ENCODE assay signal across 26 mouse cellular contexts in genomic region chr5:25735861-25736260, GRCm38 (mm10). TPM values are rescaled to one million over a fixed set of nuclear protein-coding genes. Genes with fewer than 3 reads are reported as not detected.
DNase-seq lines count a peak whose midpoint lies in the region; ATAC-seq lines count a peak whose summit lies in the region.
"Had no signal": no experiment of that assay in that cellular context is flagged by ENCODE, and none has a peak within 500 bp of the region (broad histone marks: within the 10 kb centered on the region; RNA-seq: fewer than 3 reads in every experiment).

No protein-coding gene starts in this region.

- H3K27ac ChIP-seq in midbrain, embryonic 11.5 days (ENCODE audit: low read depth, low read length), result no peak overlapping the region
- H3K27ac ChIP-seq: embryonic facial prominence, embryonic 12.5 days; forebrain, embryonic 13.5 days; hindbrain, embryonic 15.5 days; intestine, embryonic 15.5 days; kidney, embryonic 15.5 days; limb, embryonic 10.5 days; neural tube, embryonic 15.5 days had no signal

- H3K36me3 ChIP-seq in midbrain, embryonic 11.5 days (ENCODE audit: control insufficient read depth, insufficient read depth, low read length), result no peaks in the 10 kb centered on the region
- H3K36me3 ChIP-seq: embryonic facial prominence, embryonic 12.5 days; heart, embryonic 12.5 days; hindbrain, embryonic 15.5 days; intestine, embryonic 15.5 days; kidney, embryonic 15.5 days; limb, embryonic 10.5 days; neural tube, embryonic 15.5 days had no signal

- H3K9me3 ChIP-seq in midbrain, embryonic 11.5 days (ENCODE audit: control insufficient read depth, low read length), result no peaks in the 10 kb centered on the region
- H3K9me3 ChIP-seq: embryonic facial prominence, embryonic 12.5 days; forebrain, embryonic 13.5 days; heart, embryonic 12.5 days; hindbrain, embryonic 15.5 days; intestine, embryonic 15.5 days; kidney, embryonic 15.5 days; limb, embryonic 10.5 days; neural tube, embryonic 15.5 days had no signal

- H3K4me2 ChIP-seq in midbrain, embryonic 11.5 days, result no peak overlapping the region
- H3K4me2 ChIP-seq: embryonic facial prominence, embryonic 12.5 days; forebrain, embryonic 13.5 days; heart, embryonic 12.5 days; hindbrain, embryonic 15.5 days; intestine, embryonic 15.5 days; kidney, embryonic 15.5 days; neural tube, embryonic 15.5 days had no signal

- ATAC-seq in midbrain, embryonic 11.5 days (ENCODE audit: low FRiP score), result no peak
- ATAC-seq: forebrain, embryonic 13.5 days; intestine, embryonic 15.5 days; liver, postnatal 0 days; midbrain, embryonic 16.5 days had no signal

- H3K27me3 ChIP-seq in midbrain, embryonic 11.5 days (ENCODE audit: control insufficient read depth, insufficient read depth, low read length), result no peaks in the 10 kb centered on the region
- H3K27me3 ChIP-seq: CH12.LX; embryonic facial prominence, embryonic 12.5 days; forebrain, embryonic 13.5 days; heart, embryonic 12.5 days; hindbrain, embryonic 15.5 days; intestine, embryonic 15.5 days; kidney, embryonic 15.5 days; neural tube, embryonic 15.5 days had no signal

- no peak overlapping the region for H3K4me3 ChIP-seq in midbrain, embryonic 11.5 days (ENCODE audit: low read depth, low read length)
- H3K4me3 ChIP-seq: embryonic facial prominence, embryonic 12.5 days; erythroblast, embryonic 14.5 days; forebrain, embryonic 13.5 days; heart, embryonic 12.5 days; hindbrain, embryonic 15.5 days; intestine, embryonic 15.5 days; kidney, embryonic 15.5 days; limb, embryonic 10.5 days; neural tube, embryonic 15.5 days had no signal

- no peaks in the 10 kb centered on the region for H3K4me1 ChIP-seq in midbrain, embryonic 11.5 days (ENCODE audit: control insufficient read depth, insufficient read depth, low read length)
- H3K4me1 ChIP-seq: embryonic facial prominence, embryonic 12.5 days; heart, embryonic 12.5 days; hindbrain, embryonic 15.5 days; intestine, embryonic 15.5 days; kidney, embryonic 15.5 days; limb, embryonic 10.5 days; neural tube, embryonic 15.5 days had no signal

- H3K9ac ChIP-seq in midbrain, embryonic 11.5 days (ENCODE audit: low read length), result no peak overlapping the region
- H3K9ac ChIP-seq: embryonic facial prominence, embryonic 12.5 days; forebrain, embryonic 13.5 days; heart, embryonic 12.5 days; hindbrain, embryonic 15.5 days; intestine, embryonic 15.5 days; kidney, embryonic 15.5 days; liver, postnatal 0 days; neural tube, embryonic 15.5 days had no signal

- peak; percentile 62 to 81 for DNase-seq in left cerebral cortex, adult 18-20 months (ENCODE audit: low spot score in 2 of 2)
- no peak for DNase-seq in left cerebral cortex, adult 11 months (ENCODE audit: low spot score)
- peak; percentile 69 to 81 for DNase-seq in frontal cortex, postnatal 36 days (ENCODE audit: low spot score in 2 of 2)
- peak; percentile 42 to 64 for DNase-seq in left cerebral cortex, postnatal 10 days (ENCODE audit: extremely low spot score in 1 of 2, low spot score in 2 of 2)
- peak; percentile 46 to 60 for DNase-seq in right cerebral cortex, postnatal 36 days (ENCODE audit: low spot score in 2 of 2)
- DNase-seq in midbrain, embryonic 11.5 days (ENCODE audit: low spot score, missing footprints), result no peak
- no peak for DNase-seq in urinary bladder, postnatal 36 days (ENCODE audit: low spot score in 2 of 2)
- no peak for DNase-seq in thymus, postnatal 14 days
- DNase-seq: adrenal gland, postnatal 25 days; cerebellum, adult 8-10 months; heart, postnatal 36 days; kidney, postnatal 4 days; liver, postnatal 0 days; lung, postnatal 10 days; thymus, adult 2 months had no signal

- WGBS in midbrain, embryonic 11.5 days, result 71% methylated on average over 2 of the region's 2 CpGs

- intact Hi-C loops in left cerebral cortex, postnatal 10 days (cut with DNase I), result no loop called here

RNA-seq across cellular contexts. Expression of gene Actr3b, which starts 23.9 kb away (rescaled TPM):
- 100 to 1,000 TPM; 115 to 117 TPM for total RNA-seq in left cerebral cortex, adult 18-20 months (2021)
- total RNA-seq in left cerebral cortex, postnatal 10 days (2021), result 100 to 1,000 TPM; 214 to 216 TPM
- 7.4 and 7.8 TPM in 2 replicates for polyA plus RNA-seq in midbrain, embryonic 11.5 days (2014; fragmentation: Nextera tagmentation; extraction: Ambion mirVana)
- polyA plus RNA-seq: erythroblast, embryonic 14.5 days had no signal

RNA-seq across cellular contexts. Expression of gene Xrcc2, which starts 30.2 kb away (rescaled TPM):
- 1 to 10 TPM; 6.0 to 6.9 TPM for total RNA-seq in left cerebral cortex, adult 18-20 months (2021)
- total RNA-seq in left cerebral cortex, postnatal 10 days (2021), result 1 to 10 TPM; 3.9 to 5.4 TPM
- 9.7 and 10.2 TPM in 2 replicates for polyA plus RNA-seq in midbrain, embryonic 11.5 days (2014; fragmentation: Nextera tagmentation; extraction: Ambion mirVana)

Comparison
In these comparisons a context has a peak if more than half of its experiments do, and no peak if none do; other contexts are left out.
1. DNase-seq: peak in left cerebral cortex, adult 18-20 months (2 of 2), frontal cortex, postnatal 36 days (2 of 2), left cerebral cortex, postnatal 10 days (2 of 2) and right cerebral cortex, postnatal 36 days (2 of 2); none in left cerebral cortex, adult 11 months (single experiment), midbrain, embryonic 11.5 days (single experiment), urinary bladder, postnatal 36 days (0 of 2) and thymus, postnatal 14 days (single experiment).